Mouse (Mus musculus) embryonic facial prominence, embryonic 13.5 days (tissue): Measurements from ENCODE around the gene Cldn5. TPM values are rescaled to one million over a fixed set of nuclear protein-coding genes. Genes with fewer than 3 reads are reported as not detected.

Experiments used
- ATAC-seq: fragments of 200-750 bp; cut with Nextera tagmentation; 2 replicates; pipeline ENCODE4 v1.8.0; 2017; ENCODE audit warnings: low read depth; ENCODE audit not compliant: insufficient number of reproducible peaks, insufficient read depth, low FRiP score, low TSS enrichment
- H3K27ac ChIP-seq: fragments of 300-500 bp; sonication (generic); 2 replicates; pipeline ENCODE4 v1.5.1; 2015; ENCODE audit warnings: moderate library complexity, mild to moderate bottlenecking, inconsistent platforms
- H3K27me3 ChIP-seq: fragments of 300-500 bp; sonication (generic); 2 replicates; pipeline ENCODE4 v1.6.1; 2015; ENCODE audit warnings: mild to moderate bottlenecking, inconsistent platforms
- H3K36me3 ChIP-seq: fragments of 300-500 bp; sonication (generic); 2 replicates; pipeline ENCODE4 v1.6.1; 2015; ENCODE audit warnings: mild to moderate bottlenecking, inconsistent platforms
- H3K4me1 ChIP-seq: fragments of 300-500 bp; sonication (generic); 2 replicates; pipeline ENCODE4 v1.6.1; 2015; ENCODE audit warnings: inconsistent platforms
- H3K4me2 ChIP-seq: fragments of 300-500 bp; sonication (generic); 2 replicates; pipeline ENCODE4 v1.6.1; 2015; ENCODE audit warnings: moderate library complexity, mild to moderate bottlenecking, inconsistent platforms
- H3K4me3 ChIP-seq: fragments of 300-500 bp; sonication (generic); 2 replicates; pipeline ENCODE4 v1.5.1; 2015; ENCODE audit warnings: mild to moderate bottlenecking, inconsistent platforms
- H3K9ac ChIP-seq: fragments of 300-500 bp; sonication (generic); 2 replicates; pipeline ENCODE4 v1.6.1; 2015; ENCODE audit warnings: mild to moderate bottlenecking, inconsistent platforms
- H3K9me3 ChIP-seq: fragments of 300-500 bp; sonication (generic); 2 replicates; pipeline ENCODE4 v1.6.1; 2016; ENCODE audit warnings: inconsistent platforms
- WGBS: fragments of 180-500 bp; shearing (Covaris S2); methylation state at CpG from one replicate; pipeline ENCODE4 v1.1.7; 2015; ENCODE audit warnings: mixed read lengths; 5-methylcytosine and 5-hydroxymethylcytosine counted together
- polyA plus RNA-seq: library from polyadenylated mRNA; unstranded; fragments of >200 nt; fragmentation: Nextera tagmentation; extraction: Ambion mirVana; gene quantifications from 2 replicates; pipeline ENCODE4 v1.2.1, GENCODE M21; 2015

Gene Cldn5
- polyA plus RNA-seq, 1 experiment from 2014 or later = 27.8 TPM

DNA sequence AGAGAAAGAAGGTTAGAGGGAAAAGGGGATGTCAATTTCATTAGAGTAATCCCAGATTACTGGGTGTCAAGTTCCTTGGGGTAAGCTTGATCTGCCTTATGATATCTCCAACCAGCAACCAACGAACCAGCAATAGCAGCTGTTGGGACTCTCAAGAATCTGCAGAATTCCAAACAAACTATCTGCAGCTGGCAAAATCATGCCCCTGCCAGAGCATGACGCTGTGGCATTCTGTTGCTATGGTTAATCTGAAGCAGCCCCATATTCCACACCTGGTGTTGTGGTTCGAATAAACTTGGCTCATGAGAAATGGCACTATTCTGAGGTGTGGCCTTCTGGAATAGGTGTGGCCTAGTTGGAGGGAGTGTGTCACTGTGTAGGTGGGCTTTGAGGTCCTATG is 13.7 kb upstream of the Cldn5 start:
- Histone ChIP-seq H3K9me3 (0 out of 2 replicates have a peak, but pooled peaks cover 2% of the 10 kb centered on the region), H3K4me3 (no peak overlapping the region), H3K9ac (no peak overlapping the region), H3K27me3 (no peaks in the 10 kb centered on the region), H3K36me3 (no peaks in the 10 kb centered on the region), H3K27ac (no peak overlapping the region), H3K4me2 (no peak overlapping the region), H3K4me1 (no peaks in the 10 kb centered on the region)
- 33% methylated on average over 3 of the region's 3 CpGs for WGBS
- ATAC-seq = no peak

DNA sequence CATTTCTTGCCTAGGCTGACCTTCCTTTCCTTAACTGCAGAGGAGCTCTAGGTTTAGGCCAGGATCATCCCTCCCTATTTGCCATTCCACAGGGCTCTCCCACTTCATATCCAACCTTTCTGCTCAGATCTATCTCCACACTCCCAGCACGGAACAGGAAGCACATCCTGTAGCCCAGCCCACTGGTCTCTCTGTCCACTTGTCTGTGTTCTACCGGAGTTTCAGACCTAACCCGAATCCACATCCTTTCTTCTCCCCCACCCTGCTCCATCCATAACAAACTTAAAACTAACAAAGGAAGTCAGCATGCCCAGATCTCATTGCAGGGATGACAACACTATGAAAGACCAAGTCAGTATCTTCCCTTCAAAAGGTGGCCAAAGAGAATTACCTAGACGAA is 10.3 kb upstream of the Cldn5 start:
- H3K4me3 ChIP-seq = no peak overlapping the region
- H3K27ac ChIP-seq = no peak overlapping the region
- H3K4me1 ChIP-seq = no peaks in the 10 kb centered on the region
- no peak for ATAC-seq
- no peaks in the 10 kb centered on the region for H3K9me3 ChIP-seq
- H3K27me3 ChIP-seq = no peaks in the 10 kb centered on the region
- no peaks in the 10 kb centered on the region for H3K36me3 ChIP-seq
- H3K9ac ChIP-seq = no peak overlapping the region
- WGBS = 73% methylated on average over 4 of the region's 4 CpGs
- H3K4me2 ChIP-seq = no peak overlapping the region

DNA sequence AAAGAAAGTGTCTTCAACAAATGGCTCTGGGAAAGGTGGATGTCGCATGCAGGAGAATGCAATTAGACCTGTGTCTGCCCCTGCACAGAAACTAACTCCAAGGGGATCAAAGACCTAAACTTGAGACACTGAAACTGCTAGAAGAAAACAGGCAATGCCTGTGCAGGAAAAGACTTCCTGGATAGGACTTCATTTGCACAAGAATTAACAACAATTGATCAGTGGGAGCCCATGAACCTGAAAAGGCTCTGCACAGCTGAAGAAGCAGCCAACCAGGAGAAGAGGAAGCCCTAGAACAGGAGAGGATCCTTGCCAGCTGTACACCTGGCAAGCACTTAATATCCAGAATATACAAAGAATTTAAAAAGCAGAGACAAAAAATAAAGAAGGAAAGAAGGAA is 7.1 kb upstream of the Cldn5 start:
- ATAC-seq = no peak
- Histone ChIP-seq H3K27me3 (peaks cover 10% of the 10 kb centered on the region), H3K4me1 (no peaks in the 10 kb centered on the region), H3K4me3 (no peak overlapping the region), H3K9ac (no peak overlapping the region), H3K4me2 (no peak overlapping the region), H3K9me3 (no peaks in the 10 kb centered on the region), H3K27ac (no peak overlapping the region), H3K36me3 (no peaks in the 10 kb centered on the region)
- WGBS = 69% methylated on average over 1 of the region's 1 CpGs

DNA sequence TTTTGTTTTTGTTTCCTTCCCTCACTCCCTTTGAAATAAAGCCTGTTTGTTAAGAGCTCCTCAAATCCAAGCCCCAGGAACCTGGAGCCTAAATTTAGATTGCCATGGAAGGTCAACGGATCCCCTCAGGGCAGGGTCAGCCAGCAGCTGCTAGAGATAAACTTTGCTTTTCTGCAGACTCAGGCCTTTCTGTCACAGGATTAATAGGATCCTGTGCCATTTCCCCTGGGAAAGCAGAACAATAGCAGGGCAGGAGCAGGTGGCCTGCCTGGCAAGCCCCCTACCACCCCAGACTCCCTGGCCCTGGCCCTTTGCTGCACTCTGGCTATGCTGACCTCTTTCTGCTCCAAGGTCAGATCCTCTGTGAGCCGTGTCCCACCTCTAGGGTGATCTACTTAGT is 2.7 kb upstream of the Cldn5 start:
- H3K9ac ChIP-seq = no peak overlapping the region
- peaks cover 14% of the 10 kb centered on the region for H3K4me1 ChIP-seq
- WGBS = 14% methylated on average over 2 of the region's 2 CpGs
- H3K27ac ChIP-seq = no peak overlapping the region
- peaks cover 54% of the 10 kb centered on the region for H3K27me3 ChIP-seq
- H3K4me2 ChIP-seq = no peak overlapping the region
- no peaks in the 10 kb centered on the region for H3K36me3 ChIP-seq
- ATAC-seq = no peak
- no peaks in the 10 kb centered on the region for H3K9me3 ChIP-seq
- no peak overlapping the region for H3K4me3 ChIP-seq

DNA sequence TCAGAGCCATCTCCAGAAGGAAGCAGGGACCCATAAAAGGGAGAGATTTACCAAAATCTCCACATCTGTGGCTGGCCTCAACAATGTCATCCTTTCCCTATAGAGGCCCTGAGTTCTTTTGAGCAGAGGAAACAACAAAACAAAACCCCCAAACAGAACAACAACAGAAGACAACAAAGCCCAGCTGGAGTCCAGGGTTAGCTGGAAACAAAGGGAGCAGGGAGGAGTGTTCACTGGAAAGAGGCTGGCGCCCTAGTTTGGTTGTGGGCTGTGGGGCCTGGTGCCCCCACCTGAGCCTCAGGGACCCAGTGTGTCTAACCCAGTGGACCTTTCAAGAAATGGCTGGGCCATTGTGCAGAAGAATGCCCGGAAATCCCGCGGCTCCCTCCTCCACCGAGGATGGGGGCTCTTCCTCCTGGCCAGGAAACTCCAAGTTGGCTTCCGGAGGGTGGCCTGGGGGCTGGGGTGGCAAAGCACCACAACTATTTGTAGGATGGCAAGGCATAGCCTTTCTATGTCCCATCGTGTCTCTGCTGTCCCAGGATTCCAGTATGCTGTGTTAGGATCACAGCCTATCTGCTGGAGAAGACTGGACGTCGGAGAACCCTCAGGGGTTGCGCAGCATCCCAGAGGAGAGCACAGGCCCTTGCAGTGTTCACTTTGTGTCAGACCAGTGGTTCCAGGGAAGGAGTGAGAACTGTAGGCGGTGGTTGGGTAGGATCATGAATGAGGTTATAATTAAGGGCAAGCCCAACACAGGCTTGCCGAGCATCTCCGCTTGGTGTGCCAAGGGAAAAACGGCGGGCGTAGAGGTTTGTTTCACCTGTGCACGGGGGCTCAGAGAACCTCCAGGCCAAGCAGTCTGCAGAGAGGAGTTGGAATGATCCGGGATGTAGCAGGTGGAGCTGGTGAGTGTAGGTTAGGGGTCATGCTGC is 759 bp upstream of the Cldn5 start:
- ATAC-seq = no peak
- peaks cover 66% of the 10 kb centered on the region for H3K27me3 ChIP-seq
- H3K4me1 ChIP-seq = peaks cover 14% of the 10 kb centered on the region
- WGBS = 26% methylated on average over 18 of the region's 18 CpGs
- H3K36me3 ChIP-seq = peaks cover 8% of the 10 kb centered on the region
- peak overlapping the region; percentile 46; the same call in 1 of the 2 replicates for H3K4me3 ChIP-seq
- no peaks in the 10 kb centered on the region for H3K9me3 ChIP-seq
- peak overlapping the region; percentile 71 for H3K4me2 ChIP-seq
- 0 out of 2 replicates have a peak overlapping the region, but pooled peaks have one; percentile 7 for H3K27ac ChIP-seq
- H3K9ac ChIP-seq = no peak overlapping the region

DNA sequence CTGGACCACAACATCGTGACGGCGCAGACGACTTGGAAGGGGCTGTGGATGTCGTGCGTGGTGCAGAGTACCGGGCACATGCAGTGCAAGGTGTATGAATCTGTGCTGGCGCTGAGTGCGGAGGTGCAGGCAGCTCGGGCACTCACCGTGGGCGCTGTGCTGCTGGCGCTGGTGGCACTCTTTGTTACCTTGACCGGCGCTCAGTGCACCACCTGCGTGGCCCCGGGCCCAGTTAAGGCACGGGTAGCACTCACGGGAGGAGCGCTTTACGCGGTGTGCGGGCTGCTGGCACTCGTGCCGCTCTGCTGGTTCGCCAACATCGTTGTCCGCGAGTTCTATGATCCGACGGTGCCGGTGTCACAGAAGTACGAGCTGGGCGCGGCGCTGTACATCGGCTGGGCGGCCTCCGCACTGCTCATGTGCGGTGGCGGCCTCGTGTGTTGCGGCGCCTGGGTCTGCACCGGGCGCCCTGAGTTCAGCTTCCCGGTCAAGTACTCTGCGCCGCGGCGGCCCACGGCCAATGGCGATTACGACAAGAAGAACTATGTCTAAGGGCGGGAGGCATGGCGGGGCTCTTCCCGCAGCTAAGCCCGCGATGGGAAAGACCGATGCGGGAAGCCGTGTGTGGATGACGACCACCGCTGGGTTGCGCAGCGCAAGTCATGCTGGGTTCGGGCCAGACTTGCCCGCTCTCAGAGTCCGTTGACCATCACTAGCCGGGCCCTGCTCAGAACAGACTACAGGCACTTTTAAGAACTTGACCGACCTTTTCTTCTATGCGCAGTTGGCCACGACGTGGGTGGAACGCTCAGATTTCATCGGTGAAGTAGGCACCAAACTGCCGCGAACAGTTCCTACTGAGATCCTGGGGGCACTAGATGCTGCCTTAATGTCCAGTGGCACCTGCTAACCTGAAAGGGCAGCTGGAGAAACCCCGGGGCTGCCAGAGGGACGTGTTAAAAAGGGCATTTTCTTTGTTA is 744 bp downstream of the Cldn5 start:
- WGBS = 2% methylated on average over 80 of the region's 80 CpGs
- H3K9me3 ChIP-seq = no peaks in the 10 kb centered on the region
- H3K4me1 ChIP-seq = peaks cover 14% of the 10 kb centered on the region
- H3K27me3 ChIP-seq = peaks cover 66% of the 10 kb centered on the region
- H3K9ac ChIP-seq = peak overlapping the region; percentile 69
- peaks cover 22% of the 10 kb centered on the region for H3K36me3 ChIP-seq
- H3K4me2 ChIP-seq = peak overlapping the region; percentile 71
- ATAC-seq = no peak
- no peak overlapping the region for H3K27ac ChIP-seq
- H3K4me3 ChIP-seq = peak overlapping the region; percentile 46

DNA sequence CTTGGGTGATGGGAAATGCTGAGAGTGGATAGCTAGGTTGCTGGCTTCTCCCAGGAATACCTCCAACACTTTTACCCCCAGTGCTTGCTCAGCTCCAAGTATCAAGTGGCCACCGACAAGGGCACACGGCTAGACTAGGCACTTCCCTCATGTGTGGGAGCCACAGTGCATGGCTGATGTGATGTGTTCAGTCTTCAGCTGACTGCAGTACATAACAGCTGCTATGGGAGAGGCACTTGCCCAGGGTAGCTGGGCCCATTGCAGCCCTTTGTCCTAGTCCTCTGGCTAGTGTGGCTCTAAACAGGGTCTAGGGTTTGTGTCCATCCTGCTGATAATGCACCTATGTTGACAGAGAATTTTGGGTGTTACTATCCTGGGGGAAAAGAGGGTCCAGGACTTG is 1.8 kb downstream of the Cldn5 start:
- WGBS = 50% methylated on average over 2 of the region's 2 CpGs
- peaks cover 29% of the 10 kb centered on the region for H3K36me3 ChIP-seq
- H3K9me3 ChIP-seq = no peaks in the 10 kb centered on the region
- peak overlapping the region; percentile 71 for H3K4me2 ChIP-seq
- no peak for ATAC-seq
- peaks cover 66% of the 10 kb centered on the region for H3K27me3 ChIP-seq
- peak overlapping the region; percentile 46; the same call in 1 of the 2 replicates for H3K4me3 ChIP-seq
- peaks cover 14% of the 10 kb centered on the region for H3K4me1 ChIP-seq
- H3K27ac ChIP-seq = no peak overlapping the region
- H3K9ac ChIP-seq = no peak overlapping the region

DNA sequence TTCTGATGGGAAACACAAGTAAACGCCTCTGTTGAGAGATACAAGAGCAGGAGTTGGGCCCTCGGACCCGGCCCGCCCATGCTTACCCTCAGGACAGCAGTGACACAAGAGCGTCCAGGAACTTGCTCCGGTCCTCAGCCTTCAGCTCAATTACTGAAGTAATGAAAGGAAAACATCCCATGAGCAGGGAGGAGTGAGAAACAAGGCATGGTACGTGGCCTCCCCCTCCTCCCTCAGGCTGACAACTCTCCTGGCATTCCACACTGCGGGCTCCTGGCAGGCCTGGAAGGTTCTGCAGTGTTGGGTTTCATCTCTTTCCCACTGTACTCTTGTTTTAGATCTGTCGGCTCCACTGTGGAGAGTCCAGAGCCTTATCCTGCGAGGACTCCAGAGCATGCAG is 5.2 kb downstream of the Cldn5 start:
- no peak for ATAC-seq
- 82% methylated on average over 10 of the region's 10 CpGs for WGBS

DNA sequence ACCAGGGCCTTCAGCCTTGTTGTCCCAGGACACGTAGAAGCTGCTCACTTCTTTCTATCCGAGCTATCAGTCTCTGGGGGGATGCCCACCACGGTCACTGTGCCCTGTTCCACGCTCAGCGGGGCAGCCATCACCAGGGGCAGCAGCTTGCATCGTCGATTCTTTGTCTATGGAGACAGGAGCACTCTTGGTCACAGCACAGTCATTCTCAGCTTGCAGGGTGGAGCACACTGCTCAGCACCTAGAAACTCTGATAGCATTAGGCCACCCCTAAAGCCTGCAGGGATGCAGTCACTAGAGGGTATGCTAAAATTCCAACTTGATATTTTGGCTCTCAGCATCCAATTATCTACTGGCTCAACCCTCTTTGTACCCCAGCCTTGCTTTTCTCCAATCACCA is 8.4 kb downstream of the Cldn5 start:
- whole genome bisulfite sequencing = 90% methylated on average over 7 of the region's 7 CpGs
- Histone ChIP-seq H3K4me2 (no peak overlapping the region), H3K27me3 (0 out of 2 replicates have a peak, but pooled peaks cover 1% of the 10 kb centered on the region), H3K9me3 (no peaks in the 10 kb centered on the region), H3K27ac (no peak overlapping the region), H3K9ac (no peak overlapping the region), H3K36me3 (peaks cover 87% of the 10 kb centered on the region), H3K4me3 (no peak overlapping the region), H3K4me1 (no peaks in the 10 kb centered on the region)
- no peak for ATAC-seq

More for the DNA sequence above, 5.2 kb downstream of the Cldn5 start:
- H3K4me1 ChIP-seq = peaks cover 7% of the 10 kb centered on the region
- H3K36me3 ChIP-seq = peaks cover 61% of the 10 kb centered on the region
- H3K4me2 ChIP-seq = no peak overlapping the region
- peaks cover 33% of the 10 kb centered on the region for H3K27me3 ChIP-seq
- no peaks in the 10 kb centered on the region for H3K9me3 ChIP-seq
- H3K4me3 ChIP-seq = no peak overlapping the region
- no peak overlapping the region for H3K9ac ChIP-seq
- H3K27ac ChIP-seq = no peak overlapping the region

DNA sequence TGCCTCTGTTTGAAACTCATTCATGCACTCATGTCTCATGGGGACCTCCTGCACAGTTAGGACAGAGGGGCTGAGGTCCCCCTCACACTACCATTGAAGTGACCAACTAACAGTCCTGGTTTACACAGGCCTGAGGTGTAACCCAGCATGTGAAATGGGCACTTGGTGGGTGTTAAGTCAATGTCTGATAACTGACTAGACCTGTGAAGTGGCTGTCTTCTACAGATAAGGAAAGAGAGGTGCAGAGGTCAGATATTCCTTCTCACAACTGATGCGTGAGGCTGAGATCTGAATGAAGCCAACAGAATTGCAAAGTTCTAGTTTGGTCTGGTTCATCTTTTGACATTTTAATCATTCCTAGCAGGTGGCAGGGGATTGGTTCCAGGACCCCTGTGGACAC is 8.8 kb downstream of the Cldn5 start:
- H3K4me3 ChIP-seq = no peak overlapping the region
- no peaks in the 10 kb centered on the region for H3K27me3 ChIP-seq
- no peak for ATAC-seq
- no peak overlapping the region for H3K9ac ChIP-seq
- peaks cover 89% of the 10 kb centered on the region for H3K36me3 ChIP-seq
- H3K9me3 ChIP-seq = no peaks in the 10 kb centered on the region
- 91% methylated on average over 1 of the region's 1 CpGs for WGBS
- H3K4me1 ChIP-seq = no peaks in the 10 kb centered on the region
- H3K4me2 ChIP-seq = no peak overlapping the region
- H3K27ac ChIP-seq = no peak overlapping the region

DNA sequence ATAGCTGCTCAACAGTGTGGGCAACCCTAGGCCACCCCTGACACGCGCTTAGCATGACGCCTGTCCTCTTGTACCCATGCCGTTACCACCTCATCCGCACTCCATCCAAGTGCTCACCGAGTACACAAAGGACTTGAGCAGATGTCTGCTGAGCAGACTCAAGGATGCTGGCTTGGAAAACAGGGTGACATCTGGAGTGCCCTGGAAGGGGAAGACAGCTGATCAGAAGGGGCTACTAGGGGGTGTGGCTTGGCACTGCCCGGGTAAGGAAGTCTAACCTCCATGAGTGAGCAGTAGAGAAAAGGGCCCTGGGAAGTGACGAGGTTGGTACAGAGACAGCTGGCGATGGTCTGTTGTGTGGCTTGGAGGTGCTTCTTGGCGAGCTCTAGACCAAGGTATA is 10.0 kb downstream of the Cldn5 start:
- Histone ChIP-seq H3K9ac (no peak overlapping the region), H3K36me3 (peaks cover 91% of the 10 kb centered on the region), H3K27me3 (no peaks in the 10 kb centered on the region), H3K4me1 (no peaks in the 10 kb centered on the region), H3K4me2 (no peak overlapping the region), H3K9me3 (no peaks in the 10 kb centered on the region), H3K27ac (no peak overlapping the region), H3K4me3 (no peak overlapping the region)
- WGBS = 93% methylated on average over 10 of the region's 10 CpGs
- ATAC-seq = no peak
